Mouse (Mus musculus) midbrain, postnatal 0 days (tissue): ENCODE measurements at regions not wholly inside any gene's neighbourhood (a gene's known extent, or its start where the extent isn't known, plus 50 kb on each side); places are given as distances from the start of the nearest gene placed in this dataset.

ENCODE experiments used
- ATAC-seq: fragments of 200-750 bp; cut with Nextera tagmentation; 2 replicates; pipeline ENCODE4 v1.8.0; 2017; ENCODE audit warnings: moderate number of reproducible peaks, mild to moderate bottlenecking, moderate TSS enrichment, moderate library complexity; ENCODE audit not compliant: low FRiP score
- DNase-seq: peaks from one replicate; pipeline ENCODE4 v3.0.0-alpha.2; 2015; ENCODE audit warnings: low spot score
- H3K27ac ChIP-seq: fragments of 300-500 bp; sonication (generic); 2 replicates; pipeline ENCODE4 v1.5.1; 2014; ENCODE audit warnings: low read depth, mild to moderate bottlenecking, low read length, mixed read lengths
- H3K27me3 ChIP-seq: fragments of 300-500 bp; sonication (generic); 2 replicates; pipeline ENCODE4 v1.6.1; 2014; ENCODE audit warnings: low read length, control low read depth, mixed read lengths; ENCODE audit not compliant: insufficient read depth
- H3K36me3 ChIP-seq: fragments of 300-500 bp; sonication (generic); 2 replicates; pipeline ENCODE4 v1.6.1; 2014; ENCODE audit warnings: low read length, control low read depth, mixed read lengths; ENCODE audit not compliant: insufficient read depth
- H3K4me1 ChIP-seq: fragments of 300-500 bp; sonication (generic); 2 replicates; pipeline ENCODE4 v1.6.1; 2014; ENCODE audit warnings: mild to moderate bottlenecking, control low read depth, antibody characterized with exemption, low read length, mixed read lengths; ENCODE audit not compliant: insufficient read depth
- H3K4me2 ChIP-seq: fragments of 300-500 bp; sonication (generic); 2 replicates; pipeline ENCODE4 v1.6.1; 2014; ENCODE audit warnings: low read depth, mild to moderate bottlenecking, low read length, mixed read lengths; ENCODE audit not compliant: poor library complexity, severe bottlenecking
- H3K4me3 ChIP-seq: fragments of 300-500 bp; sonication (generic); 2 replicates; pipeline ENCODE4 v1.5.1; 2014; ENCODE audit warnings: low read depth, mild to moderate bottlenecking, low read length, moderate library complexity
- H3K9ac ChIP-seq: fragments of 300-500 bp; sonication (generic); replicated peaks from 2 replicates; pipeline ENCODE4 v1.6.1; 2014; ENCODE audit warnings: mild to moderate bottlenecking, low read length, moderate library complexity, mixed read lengths; ENCODE audit not compliant: poor library complexity, severe bottlenecking
- H3K9me3 ChIP-seq: fragments of 300-500 bp; sonication (generic); 2 replicates; pipeline ENCODE4 v1.6.1; 2016; ENCODE audit warnings: low read length, control low read depth
- CTCF ChIP-seq: IDR thresholded peaks from 2 replicates; pipeline ENCODE4 v1.5.1; 2016; ENCODE audit warnings: antibody characterized with exemption, mild to moderate bottlenecking
- WGBS: fragments of 180-500 bp; shearing (Covaris S2); extraction: QIAGEN DNeasy Blood & Tissue Kit; methylation state at CpG from one replicate; pipeline ENCODE4 v1.1.7; 2014; 5-methylcytosine and 5-hydroxymethylcytosine counted together

DNA sequence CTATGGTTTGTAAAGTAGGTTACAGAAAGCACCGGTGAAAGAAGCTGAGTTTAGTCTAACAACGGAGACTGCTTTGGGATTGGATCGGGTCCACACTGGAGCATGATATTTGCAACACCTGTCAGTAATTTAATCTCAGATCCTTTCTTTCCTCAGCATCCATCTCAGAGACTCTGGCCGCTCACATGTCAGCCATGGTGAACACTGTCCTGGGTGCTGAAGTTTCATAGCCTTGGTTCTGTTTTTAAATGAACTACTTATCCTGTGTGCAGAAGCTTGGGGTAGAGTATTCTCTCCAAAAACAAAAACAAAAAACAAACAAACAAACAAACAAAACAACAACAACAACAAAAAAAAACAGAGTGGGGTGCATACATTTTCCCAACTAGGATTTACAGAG is 600.1 kb downstream of the Nr2f2 start:
- 68% methylated on average over 4 of the region's 4 CpGs for WGBS
- DNase-seq = no peak
- Histone ChIP-seq H3K4me1 (no peaks in the 10 kb centered on the region), H3K9me3 (no peaks in the 10 kb centered on the region), H3K27ac (no peak overlapping the region), H3K9ac (no peak overlapping the region), H3K4me3 (no peak overlapping the region), H3K36me3 (no peaks in the 10 kb centered on the region), H3K4me2 (no peak overlapping the region), H3K27me3 (peaks cover 4% of the 10 kb centered on the region; the same call in 1 of the 2 replicates)
- no peak for ATAC-seq
- TF ChIP-seq CTCF = no peak

DNA sequence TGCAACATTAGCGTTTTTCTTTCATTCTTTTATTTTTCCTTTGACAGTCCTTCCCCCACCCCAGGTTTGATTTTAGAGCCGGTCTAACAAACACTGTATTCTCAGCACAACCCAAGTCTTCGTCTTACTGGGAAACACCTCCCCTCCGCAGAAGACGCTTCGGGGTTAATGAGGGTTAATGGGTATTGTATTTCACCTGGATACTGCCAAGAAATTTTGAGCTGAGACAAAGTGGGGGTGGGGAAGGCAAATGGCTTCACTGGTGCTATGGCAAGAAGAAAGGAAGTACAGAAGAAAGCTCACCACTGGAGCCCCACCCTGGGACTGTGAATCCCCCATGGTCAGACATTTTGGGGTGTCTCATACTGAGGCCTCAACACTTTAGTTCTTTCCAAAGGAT is 626.0 kb downstream of the Nr2f2 start:
- Histone ChIP-seq H3K27me3 (no peaks in the 10 kb centered on the region), H3K36me3 (no peaks in the 10 kb centered on the region), H3K9ac (no peak overlapping the region), H3K4me2 (no peak overlapping the region), H3K27ac (no peak overlapping the region), H3K4me1 (no peaks in the 10 kb centered on the region), H3K4me3 (no peak overlapping the region), H3K9me3 (no peaks in the 10 kb centered on the region)
- TF ChIP-seq CTCF = no peak
- 72% methylated on average over 6 of the region's 6 CpGs for WGBS
- ATAC-seq = no peak
- no peak for DNase-seq

DNA sequence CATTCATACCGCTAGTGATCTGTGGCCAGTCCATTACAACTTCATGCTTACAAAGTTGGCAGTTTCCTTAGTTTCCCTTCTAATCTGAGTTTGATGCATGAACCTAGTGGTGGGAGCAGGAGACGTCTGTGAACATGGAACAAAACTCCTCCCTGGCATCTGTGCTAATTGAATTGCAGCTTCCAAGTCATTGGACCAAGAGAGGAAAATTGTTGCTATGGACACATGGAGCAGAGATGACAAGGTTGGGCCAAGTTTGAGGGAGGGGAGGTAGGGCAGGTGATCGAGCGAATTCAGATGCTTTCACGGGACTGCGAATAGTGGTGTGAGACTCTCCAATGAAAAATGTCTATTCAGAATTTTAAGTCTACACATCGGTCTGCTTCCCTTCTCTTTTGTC is 627.5 kb downstream of the Nr2f2 start:
- WGBS = 86% methylated on average over 7 of the region's 7 CpGs
- H3K4me2 ChIP-seq = no peak overlapping the region
- H3K4me1 ChIP-seq = no peaks in the 10 kb centered on the region
- DNase-seq (peak; percentile 59), ATAC-seq (no peak)
- H3K4me3 ChIP-seq = no peak overlapping the region
- H3K27me3 ChIP-seq = no peaks in the 10 kb centered on the region
- no peak for TF ChIP-seq CTCF
- no peak overlapping the region for H3K9ac ChIP-seq
- H3K36me3 ChIP-seq = no peaks in the 10 kb centered on the region
- H3K27ac ChIP-seq = no peak overlapping the region
- H3K9me3 ChIP-seq = no peaks in the 10 kb centered on the region

DNA sequence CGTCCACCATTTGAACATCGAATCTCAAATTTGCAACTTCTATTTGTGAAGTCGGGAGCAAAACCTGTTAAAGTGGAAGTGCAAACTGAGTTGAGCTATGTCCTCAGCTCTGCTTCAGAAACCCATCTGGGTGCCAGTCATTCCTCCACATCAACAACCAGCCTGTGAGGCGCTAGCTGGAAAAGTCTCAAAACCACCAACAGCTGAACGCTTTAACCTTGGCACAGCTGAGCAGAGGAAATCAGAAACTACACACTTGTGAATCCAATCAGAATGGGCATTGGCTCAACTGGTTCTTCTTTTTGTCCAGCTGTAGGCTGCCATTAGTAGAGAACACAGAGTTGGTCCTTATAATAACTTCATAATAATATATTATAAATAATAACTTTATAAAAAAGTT is 651.5 kb downstream of the Nr2f2 start:
- 88% methylated on average over 5 of the region's 5 CpGs for WGBS
- no peak for TF ChIP-seq CTCF
- no peak for DNase-seq
- Histone ChIP-seq H3K36me3 (no peaks in the 10 kb centered on the region), H3K9ac (no peak overlapping the region), H3K4me3 (no peak overlapping the region), H3K4me2 (no peak overlapping the region), H3K9me3 (no peaks in the 10 kb centered on the region), H3K27ac (no peak overlapping the region), H3K4me1 (no peaks in the 10 kb centered on the region), H3K27me3 (no peaks in the 10 kb centered on the region)
- ATAC-seq = no peak

DNA sequence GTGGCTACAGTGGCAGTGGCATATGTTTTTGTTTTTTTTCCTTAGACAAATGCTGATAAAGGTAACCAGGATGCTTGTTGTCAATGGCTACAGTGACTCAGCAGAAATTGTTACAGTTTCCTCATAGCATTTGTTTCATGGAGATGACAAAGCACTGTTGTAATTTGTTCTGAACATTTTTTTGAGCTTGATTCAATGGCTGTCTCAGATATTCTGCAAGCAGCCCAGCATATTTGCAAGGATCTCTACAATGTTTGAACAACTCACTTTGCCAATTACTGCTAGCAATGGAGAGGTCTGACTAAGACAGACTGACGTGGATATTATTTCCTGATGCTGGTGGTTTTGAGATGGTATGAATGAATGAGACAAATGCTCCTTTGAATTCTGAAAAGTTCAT is 696.3 kb downstream of the Nr2f2 start:
- no peak overlapping the region for H3K27ac ChIP-seq
- ATAC-seq = no peak
- no peaks in the 10 kb centered on the region for H3K9me3 ChIP-seq
- H3K4me2 ChIP-seq = no peak overlapping the region
- no peak for TF ChIP-seq CTCF
- H3K4me1 ChIP-seq = no peaks in the 10 kb centered on the region
- H3K9ac ChIP-seq = no peak overlapping the region
- 73% methylated on average over 1 of the region's 1 CpGs for WGBS
- no peak overlapping the region for H3K4me3 ChIP-seq
- no peaks in the 10 kb centered on the region for H3K27me3 ChIP-seq
- no peak for DNase-seq
- no peaks in the 10 kb centered on the region for H3K36me3 ChIP-seq

DNA sequence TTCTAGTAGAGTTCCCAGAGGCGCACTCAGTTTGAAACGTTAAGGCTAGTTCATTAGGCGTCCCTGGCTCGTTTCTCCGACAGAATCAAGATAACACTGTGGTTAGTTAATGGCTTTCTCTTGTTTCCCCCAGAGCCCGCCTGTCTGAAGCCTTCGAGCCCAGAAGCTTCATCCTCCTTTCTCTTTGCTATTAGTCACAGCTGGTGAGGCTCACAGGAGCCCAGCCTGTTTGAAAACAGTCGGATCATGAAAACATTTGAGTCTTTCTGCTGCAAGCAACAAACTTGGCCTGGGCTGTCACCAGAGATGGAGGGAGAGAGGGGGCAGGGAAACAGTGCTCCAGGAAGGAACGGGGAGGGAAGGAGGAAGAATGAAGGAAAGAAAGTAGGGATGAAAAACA is 711.0 kb downstream of the Nr2f2 start:
- no peak for TF ChIP-seq CTCF
- Histone ChIP-seq H3K9me3 (no peaks in the 10 kb centered on the region), H3K36me3 (no peaks in the 10 kb centered on the region), H3K27me3 (no peaks in the 10 kb centered on the region), H3K4me3 (no peak overlapping the region), H3K4me1 (no peaks in the 10 kb centered on the region), H3K27ac (no peak overlapping the region), H3K9ac (no peak overlapping the region), H3K4me2 (no peak overlapping the region)
- ATAC-seq (no peak), DNase-seq (no peak)
- 13% methylated on average over 9 of the region's 9 CpGs for WGBS

DNA sequence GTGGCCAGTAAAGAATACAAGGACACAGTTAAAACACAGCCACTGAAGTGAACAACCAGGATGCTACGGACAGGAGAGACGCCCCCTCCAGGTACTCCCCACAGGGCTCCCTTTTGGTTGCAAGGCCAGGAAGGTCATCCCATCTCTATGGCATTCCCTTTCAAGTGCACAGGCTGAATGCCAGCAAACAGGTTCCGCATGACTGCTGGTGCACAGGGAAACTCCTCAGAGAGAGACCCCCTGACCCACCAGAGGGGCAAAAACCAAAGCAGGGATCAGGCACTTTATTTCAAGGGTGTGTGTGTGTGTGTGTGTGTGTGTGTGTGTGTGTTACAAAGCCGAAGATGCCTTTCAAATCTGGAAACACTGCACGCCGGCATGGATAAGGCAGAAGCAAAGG is 721.1 kb downstream of the Nr2f2 start:
- no peak overlapping the region for H3K4me3 ChIP-seq
- H3K4me2 ChIP-seq = no peak overlapping the region
- no peaks in the 10 kb centered on the region for H3K27me3 ChIP-seq
- no peak for TF ChIP-seq CTCF
- no peaks in the 10 kb centered on the region for H3K9me3 ChIP-seq
- ATAC-seq (no peak), DNase-seq (no peak)
- no peak overlapping the region for H3K9ac ChIP-seq
- H3K36me3 ChIP-seq = no peaks in the 10 kb centered on the region
- no peaks in the 10 kb centered on the region for H3K4me1 ChIP-seq
- WGBS = 35% methylated on average over 6 of the region's 6 CpGs
- no peak overlapping the region for H3K27ac ChIP-seq
